Mouse (Mus musculus) heart, postnatal 0 days (tissue): ENCODE data around the gene Wdr90.

Experiments
- CTCF ChIP-seq: IDR thresholded peaks from 2 replicates; pipeline ENCODE4 v1.5.1; 2016; ENCODE audit warnings: antibody characterized with exemption, control low read depth, low read depth
- EP300 ChIP-seq: IDR thresholded peaks from 2 replicates; pipeline ENCODE4 v1.6.1; 2016; ENCODE audit warnings: antibody characterized with exemption, low read depth

DNA sequence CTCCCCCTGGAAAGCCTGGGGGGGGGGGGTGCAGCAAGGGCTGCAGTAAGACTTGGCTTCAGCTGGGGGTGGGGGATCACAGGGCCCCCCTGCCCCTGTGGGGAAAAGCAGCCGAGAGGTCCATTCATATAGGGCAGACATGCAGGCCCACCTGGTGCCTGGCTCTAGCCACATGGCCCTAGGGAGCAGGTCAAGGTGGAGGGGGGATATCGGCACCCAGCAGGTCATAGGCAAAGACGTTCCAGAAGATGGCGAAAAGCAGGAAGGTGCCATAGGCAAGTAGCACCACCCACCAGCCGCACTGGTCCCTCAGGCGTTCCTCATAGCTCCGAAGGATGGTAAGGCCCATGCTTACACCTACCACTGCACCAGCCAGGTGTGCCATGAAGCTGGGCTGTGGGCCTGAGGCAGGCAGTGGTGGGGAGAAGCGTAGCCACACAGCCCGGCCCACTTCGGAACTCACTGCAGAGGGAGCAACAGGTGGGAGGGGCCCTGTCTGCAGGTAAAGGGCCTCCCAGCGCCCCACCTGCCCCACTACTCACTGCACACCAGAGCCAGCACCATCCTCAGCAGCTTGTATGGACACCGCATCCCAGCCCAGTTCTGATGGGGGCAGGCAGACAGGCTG, 26.6 kb downstream of the Wdr90 start:
- TF ChIP-seq CTCF (no peak), EP300 (no peak)
